Comparison of ENCODE assay signal across 34 mouse cellular contexts in genomic region chr3:120468887-120469286, GRCm38 (mm10).
"Had no signal": no experiment of that assay in that cellular context is flagged by ENCODE, and none has a peak within 500 bp of the region (broad histone marks: within the 10 kb centered on the region; RNA-seq: fewer than 3 reads in every experiment).

No protein-coding gene starts in this region.

- H3K9ac ChIP-seq: heart, embryonic 12.5 days; heart, embryonic 13.5 days; heart, embryonic 15.5 days; hindbrain, embryonic 12.5 days; hindbrain, embryonic 13.5 days; hindbrain, embryonic 14.5 days; hindbrain, embryonic 15.5 days; intestine, embryonic 15.5 days; kidney, embryonic 15.5 days had no signal

- H3K27me3 ChIP-seq: heart, embryonic 12.5 days; heart, embryonic 13.5 days; heart, embryonic 15.5 days; hindbrain, embryonic 12.5 days; hindbrain, embryonic 13.5 days; hindbrain, embryonic 15.5 days; intestine, embryonic 15.5 days; kidney, embryonic 15.5 days had no signal

- H3K36me3 ChIP-seq: heart, embryonic 10.5 days; heart, embryonic 12.5 days; heart, embryonic 13.5 days; heart, embryonic 15.5 days; hindbrain, embryonic 10.5 days; hindbrain, embryonic 12.5 days; hindbrain, embryonic 13.5 days; hindbrain, embryonic 15.5 days; intestine, embryonic 15.5 days; kidney, embryonic 15.5 days had no signal

- H3K4me1 ChIP-seq: intestine, embryonic 15.5 days; kidney, embryonic 15.5 days had no signal

- ATAC-seq: hindbrain, embryonic 16.5 days; hindbrain, postnatal 0 days; inflammation-experienced regulatory T-cells, adult 6 months; intestine, embryonic 15.5 days; intestine, embryonic 16.5 days; intestine, postnatal 0 days had no signal

- H3K4me2 ChIP-seq: heart, embryonic 11.5 days; heart, embryonic 12.5 days; heart, embryonic 13.5 days; heart, embryonic 15.5 days; hindbrain, embryonic 12.5 days; hindbrain, embryonic 13.5 days; hindbrain, embryonic 14.5 days; hindbrain, embryonic 15.5 days; intestine, embryonic 15.5 days; kidney, embryonic 15.5 days had no signal

- H3K9me3 ChIP-seq: heart, embryonic 10.5 days; heart, embryonic 12.5 days; heart, embryonic 13.5 days; heart, embryonic 15.5 days; hindbrain, embryonic 10.5 days; hindbrain, embryonic 12.5 days; hindbrain, embryonic 13.5 days; hindbrain, embryonic 15.5 days; intestine, embryonic 15.5 days; kidney, embryonic 15.5 days had no signal

- H3K4me3 ChIP-seq: heart, embryonic 10.5 days; heart, embryonic 12.5 days; heart, embryonic 13.5 days; heart, embryonic 15.5 days; hindbrain, embryonic 10.5 days; hindbrain, embryonic 12.5 days; hindbrain, embryonic 13.5 days; hindbrain, embryonic 15.5 days; intestine, embryonic 15.5 days; kidney, embryonic 15.5 days; layer of hippocampus, adult 2 months; left cerebral cortex, adult 2 months had no signal

- DNase-seq: heart, postnatal 10 days; heart, postnatal 14 days; heart, postnatal 36 days; heart, postnatal 4 days; kidney, adult 11 months; kidney, adult 18-20 months; kidney, adult 2 months; kidney, adult 8-10 months; kidney, adult 9 months; kidney, postnatal 14 days; kidney, postnatal 25 days; kidney, postnatal 36 days; kidney, postnatal 4 days; layer of hippocampus, adult 9-11 months; layer of hippocampus, postnatal 36 days had no signal

- H3K27ac ChIP-seq: heart, embryonic 10.5 days; heart, embryonic 13.5 days; heart, embryonic 15.5 days; hindbrain, embryonic 10.5 days; hindbrain, embryonic 12.5 days; hindbrain, embryonic 13.5 days; hindbrain, embryonic 14.5 days; hindbrain, embryonic 15.5 days; hindbrain, postnatal 0 days; intestine, embryonic 15.5 days; kidney, embryonic 15.5 days; layer of hippocampus, adult 2 months; left cerebral cortex, adult 2 months had no signal
